Mouse (Mus musculus) right cerebral cortex, postnatal 10 days (tissue): Measurements from ENCODE around the gene Olfr148.

Source experiments
- DNase-seq, 2 experiments: peaks; one replicate each; pipeline ENCODE4 v3.0.0; 2021; ENCODE audit warnings: low spot score in 2 of 2

Olfr148 gene

GRCm38 (mm10) chr9:39610355-39610754, at the start of gene Olfr148:
Gene Olfr148, plus strand, starts transcription at chr9:39610655.
- DNase-seq: no peak

GRCm38 (mm10) chr9:39575469-39575868, 35.0 kb upstream of the Olfr148 start, which contains the start of gene Olfr959:
Gene Olfr959, minus strand, starts transcription at chr9:39575569.
- DNase-seq: no peak

GRCm38 (mm10) chr9:39577050-39577449, 33.4 kb upstream of the Olfr148 start:
- no peak for DNase-seq

- DNase-seq: peak; percentile 63 to 65
Measured at GRCm38 (mm10) chr9:39602536-39603332, 7.7 kb upstream of the Olfr148 start.

GRCm38 (mm10) chr9:39603333-39603845, 7.1 kb upstream of the Olfr148 start:
- peak; percentile 24 to 25 for DNase-seq

- peak; percentile 23 to 24 for DNase-seq
Measured at GRCm38 (mm10) chr9:39603999-39604453, 6.4 kb upstream of the Olfr148 start, which contains the start of gene AW551984. Gene AW551984, minus strand, starts transcription at chr9:39604403.

GRCm38 (mm10) chr9:39608497-39608896, 2.0 kb upstream of the Olfr148 start:
- no peak for DNase-seq

GRCm38 (mm10) chr9:39611953-39612352, 1.5 kb downstream of the Olfr148 start:
- DNase-seq: peak in 1 of 2 experiments; percentile 38

GRCm38 (mm10) chr9:39621073-39621472, 10.6 kb downstream of the Olfr148 start, which contains the start of gene Olfr960:
Gene Olfr960, plus strand, starts transcription at chr9:39621373.
- DNase-seq: no peak

- no peak for DNase-seq
Measured at GRCm38 (mm10) chr9:39623783-39624182, 13.3 kb downstream of the Olfr148 start.

- DNase-seq: no peak
Measured at GRCm38 (mm10) chr9:39624711-39625110, 14.3 kb downstream of the Olfr148 start.

- DNase-seq: no peak
Measured at GRCm38 (mm10) chr9:39629069-39629468, 18.6 kb downstream of the Olfr148 start.

GRCm38 (mm10) chr9:39633913-39634594, 23.6 kb downstream of the Olfr148 start:
- peak; percentile 74 to 85 for DNase-seq

- no peak for DNase-seq
Measured at GRCm38 (mm10) chr9:39644785-39645184, 34.3 kb downstream of the Olfr148 start, which contains the start of gene Olfr961. Gene Olfr961, plus strand, starts transcription at chr9:39645085.

- DNase-seq: no peak
Measured at GRCm38 (mm10) chr9:39647382-39647781, 36.9 kb downstream of the Olfr148 start.

GRCm38 (mm10) chr9:39654756-39655396, 44.4 kb downstream of the Olfr148 start:
- peak; percentile 28 to 33 for DNase-seq
